Mouse (Mus musculus): ENCODE data around the gene Gm17190. TPM values are rescaled to one million over a fixed set of nuclear protein-coding genes. Genes with fewer than 3 reads are reported as not detected.
"Not testable (repeated sequence)": the region's sequence is repeated elsewhere in the genome, so short reads cannot be mapped to it uniquely, and the experiment has no call there.

The Gm17190 gene
- polyA plus RNA-seq (2016; fragmentation: Nextera tagmentation; extraction: Ambion mirVana): not detected in 2 replicates

GRCm38 (mm10) chr13:96081754-96082153, at the start of gene Gm17190:
Gene Gm17190 (plus strand): TSS chr13:96082054.
- not testable (repeated sequence) for DNase-seq (ENCODE audit: low spot score); H3K4me1 ChIP-seq; H3K9me3 ChIP-seq (replicated peaks); H3K27me3 ChIP-seq (ENCODE audit: low read depth, poor library complexity, severe bottlenecking); H3K27ac ChIP-seq; H3K36me3 ChIP-seq; H3K4me3 ChIP-seq
- 87% methylated on average over 1 of the region's 1 CpGs for WGBS

GRCm38 (mm10) chr13:96039536-96039935, 42.3 kb upstream of the Gm17190 start:
- H3K36me3 ChIP-seq: no peaks in the 10 kb centered on the region
- WGBS: 89% methylated on average over 1 of the region's 1 CpGs
- no peak overlapping the region for H3K4me3 ChIP-seq

GRCm38 (mm10) chr13:96040275-96041042, 41.4 kb upstream of the Gm17190 start:
- 90% methylated on average over 11 of the region's 11 CpGs for WGBS

More at GRCm38 (mm10) chr13:96039536-96039935, 42.3 kb upstream of the Gm17190 start:
- H3K9me3 ChIP-seq (replicated peaks): no peaks in the 10 kb centered on the region
- H3K27ac ChIP-seq: no peak overlapping the region
- no peaks in the 10 kb centered on the region for H3K4me1 ChIP-seq
- no peaks in the 10 kb centered on the region for H3K27me3 ChIP-seq (ENCODE audit: low read depth, poor library complexity, severe bottlenecking)
- DNase-seq (ENCODE audit: low spot score): no peak

DNA sequence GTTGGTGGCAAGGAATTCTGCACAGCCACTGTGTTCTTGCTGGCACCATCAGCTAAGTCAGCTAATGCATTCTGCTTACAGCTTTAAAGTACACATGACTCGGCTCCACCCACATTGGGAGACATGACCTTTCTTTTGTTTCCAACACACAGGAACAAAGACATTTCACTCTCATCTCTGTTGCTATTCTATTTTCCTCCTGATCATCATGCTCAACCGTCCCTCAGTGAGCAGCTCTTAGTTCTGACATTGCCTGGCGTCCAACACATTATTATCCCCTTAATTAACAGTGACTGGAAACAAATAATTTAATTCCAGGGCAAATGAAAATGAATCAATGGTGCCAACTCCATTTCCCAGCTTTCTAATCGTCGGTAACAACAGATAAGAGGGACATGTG, 36.5 kb upstream of the Gm17190 start:
- Histone ChIP-seq H3K4me3 (no peak overlapping the region), H3K27me3 (ENCODE audit: low read depth, poor library complexity, severe bottlenecking) (no peaks in the 10 kb centered on the region), H3K9me3 (replicated peaks) (no peaks in the 10 kb centered on the region), H3K4me1 (no peaks in the 10 kb centered on the region), H3K27ac (no peak overlapping the region), H3K36me3 (no peaks in the 10 kb centered on the region)
- 79% methylated on average over 5 of the region's 5 CpGs for WGBS
- DNase-seq (ENCODE audit: low spot score): no peak

More at GRCm38 (mm10) chr13:96040275-96041042, 41.4 kb upstream of the Gm17190 start:
- no peaks in the 10 kb centered on the region for H3K27me3 ChIP-seq (ENCODE audit: low read depth, poor library complexity, severe bottlenecking)
- DNase-seq (ENCODE audit: low spot score): no peak
- H3K36me3 ChIP-seq: no peaks in the 10 kb centered on the region
- H3K4me1 ChIP-seq: no peaks in the 10 kb centered on the region
- H3K9me3 ChIP-seq (replicated peaks): no peaks in the 10 kb centered on the region
- no peak overlapping the region for H3K4me3 ChIP-seq
- no peak overlapping the region for H3K27ac ChIP-seq

DNA sequence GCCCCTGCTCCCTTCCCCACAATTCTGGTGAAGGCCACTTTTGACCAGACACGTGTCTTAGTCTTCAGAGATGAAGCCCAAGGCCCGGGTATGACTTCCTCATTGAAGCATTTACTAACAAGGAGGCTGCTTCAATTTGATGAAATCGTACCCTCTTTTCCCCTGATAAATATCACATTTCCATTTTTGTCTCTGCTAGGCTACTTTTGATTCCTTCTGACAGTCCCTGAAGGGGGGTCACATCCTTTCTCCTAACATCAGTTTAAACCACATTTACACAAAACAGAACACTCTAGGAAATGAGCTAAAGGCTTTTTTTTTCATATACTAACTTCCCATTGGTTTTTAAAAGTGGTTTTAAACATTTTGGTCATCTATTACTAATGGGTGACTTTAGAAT, 29.1 kb upstream of the Gm17190 start:
- Histone ChIP-seq H3K27me3 (ENCODE audit: low read depth, poor library complexity, severe bottlenecking) (no peaks in the 10 kb centered on the region), H3K9me3 (replicated peaks) (no peaks in the 10 kb centered on the region), H3K27ac (no peak overlapping the region), H3K4me1 (no peaks in the 10 kb centered on the region), H3K4me3 (no peak overlapping the region), H3K36me3 (no peaks in the 10 kb centered on the region)
- WGBS: 84% methylated on average over 3 of the region's 3 CpGs
- DNase-seq (ENCODE audit: low spot score): no peak

- Histone ChIP-seq H3K9me3 (replicated peaks) (no peaks in the 10 kb centered on the region), H3K27me3 (ENCODE audit: low read depth, poor library complexity, severe bottlenecking) (no peaks in the 10 kb centered on the region), H3K4me3 (no peak overlapping the region), H3K36me3 (no peaks in the 10 kb centered on the region), H3K4me1 (no peaks in the 10 kb centered on the region), H3K27ac (no peak overlapping the region)
- WGBS: 83% methylated on average over 8 of the region's 8 CpGs
- no peak for DNase-seq (ENCODE audit: low spot score)
Observed at GRCm38 (mm10) chr13:96073555-96073954, 8.3 kb upstream of the Gm17190 start.

- not testable (repeated sequence) for H3K36me3 ChIP-seq; DNase-seq (ENCODE audit: low spot score); H3K4me1 ChIP-seq; H3K27me3 ChIP-seq (ENCODE audit: low read depth, poor library complexity, severe bottlenecking); H3K27ac ChIP-seq; H3K4me3 ChIP-seq; H3K9me3 ChIP-seq (replicated peaks)
- WGBS: 87% methylated on average over 3 of the region's 3 CpGs
Observed at GRCm38 (mm10) chr13:96081276-96081675, 578 bp upstream of the Gm17190 start, which contains the start of gene Gm20075. Gene Gm20075 (minus strand): TSS chr13:96081376.

DNA sequence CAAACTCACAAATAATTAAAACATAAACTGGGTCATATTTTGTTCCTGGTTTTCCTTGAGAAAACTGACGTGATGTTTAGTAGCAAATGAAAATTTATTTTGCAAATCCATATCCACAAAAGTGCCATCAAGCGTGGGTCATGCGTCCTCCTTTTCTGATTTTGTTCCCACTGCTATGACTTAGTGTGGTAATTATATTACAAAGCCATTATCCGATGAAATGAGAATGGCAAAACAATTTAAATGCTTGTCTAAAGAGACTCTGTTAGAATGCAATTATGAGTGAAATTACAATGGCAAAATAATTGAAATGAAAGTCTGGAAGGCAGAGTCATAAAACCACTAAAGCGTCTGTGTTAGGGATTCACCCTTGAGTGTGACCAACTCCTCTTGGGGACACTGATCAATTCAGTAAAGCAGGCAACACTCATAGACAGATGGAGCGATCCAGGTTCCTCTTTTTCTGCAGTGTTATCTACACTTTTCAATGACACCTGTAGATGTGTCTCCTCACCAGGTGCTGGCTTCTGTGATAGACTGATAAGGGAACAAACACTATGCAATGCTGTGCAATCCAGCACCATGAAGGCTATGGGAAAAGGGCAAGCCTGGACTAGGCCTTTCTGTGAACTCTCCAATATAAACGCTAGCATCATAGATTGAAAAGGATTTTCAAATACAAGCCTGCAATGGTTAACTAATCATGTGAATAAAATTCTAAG, 3.9 kb downstream of the Gm17190 start:
- Histone ChIP-seq H3K4me1 (no peaks in the 10 kb centered on the region), H3K27me3 (ENCODE audit: low read depth, poor library complexity, severe bottlenecking) (no peaks in the 10 kb centered on the region), H3K4me3 (no peak overlapping the region), H3K27ac (no peak overlapping the region), H3K36me3 (no peaks in the 10 kb centered on the region), H3K9me3 (replicated peaks) (no peaks in the 10 kb centered on the region)
- WGBS: 91% methylated on average over 7 of the region's 7 CpGs
- DNase-seq (ENCODE audit: low spot score): no peak

DNA sequence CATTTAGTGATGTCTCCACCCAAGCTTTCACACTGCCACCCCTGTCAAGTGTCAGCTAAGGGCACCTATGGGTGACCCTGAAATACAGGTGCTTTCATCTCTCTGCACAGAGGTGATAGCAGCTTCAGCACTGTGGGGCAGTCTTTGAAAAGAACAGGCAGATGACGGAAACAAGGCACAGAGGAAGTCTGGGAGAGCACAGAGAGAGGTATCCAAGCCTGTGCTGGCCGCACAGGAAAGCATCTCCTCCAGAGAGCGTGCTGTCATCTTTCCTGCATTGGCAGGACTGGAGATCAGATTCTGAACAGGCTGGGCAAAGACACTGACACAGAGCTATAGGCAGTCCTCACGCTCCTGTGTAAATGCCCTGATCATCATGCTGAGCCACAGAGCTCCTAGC, 9.1 kb downstream of the Gm17190 start:
- Histone ChIP-seq H3K4me1 (no peaks in the 10 kb centered on the region), H3K36me3 (no peaks in the 10 kb centered on the region), H3K9me3 (replicated peaks) (no peaks in the 10 kb centered on the region), H3K4me3 (no peak overlapping the region), H3K27ac (no peak overlapping the region), H3K27me3 (ENCODE audit: low read depth, poor library complexity, severe bottlenecking) (no peaks in the 10 kb centered on the region)
- no peak for DNase-seq (ENCODE audit: low spot score)
- 87% methylated on average over 4 of the region's 4 CpGs for WGBS

GRCm38 (mm10) chr13:96106367-96106766, 24.5 kb downstream of the Gm17190 start:
- DNase-seq (ENCODE audit: low spot score): no peak
- Histone ChIP-seq H3K9me3 (replicated peaks) (no peaks in the 10 kb centered on the region), H3K27ac (no peak overlapping the region), H3K4me1 (no peaks in the 10 kb centered on the region), H3K27me3 (ENCODE audit: low read depth, poor library complexity, severe bottlenecking) (no peaks in the 10 kb centered on the region), H3K36me3 (no peaks in the 10 kb centered on the region), H3K4me3 (no peak overlapping the region)
- WGBS: 81% methylated on average over 4 of the region's 4 CpGs

DNA sequence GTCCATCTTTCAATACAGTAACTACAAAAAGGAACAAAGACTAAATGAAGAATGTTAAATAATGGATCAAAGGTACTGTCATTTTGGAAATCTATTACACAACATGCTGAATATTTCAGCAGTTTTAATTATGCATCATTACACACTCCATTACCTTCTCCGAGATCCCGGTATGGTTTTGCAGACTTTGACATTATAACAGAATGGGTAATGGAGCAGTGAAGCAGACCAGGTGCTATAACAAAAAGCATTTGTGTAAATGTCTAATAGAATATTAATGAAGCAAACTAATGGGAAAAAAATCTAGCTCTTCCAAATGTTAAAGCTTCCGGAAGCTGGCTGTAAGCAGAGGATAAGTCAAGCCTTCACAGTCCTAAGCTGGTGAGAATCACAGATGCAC, 28.9 kb downstream of the Gm17190 start:
- no peaks in the 10 kb centered on the region for H3K4me1 ChIP-seq
- no peak for DNase-seq (ENCODE audit: low spot score)
- no peaks in the 10 kb centered on the region for H3K36me3 ChIP-seq
- no peak overlapping the region for H3K4me3 ChIP-seq
- no peak overlapping the region for H3K27ac ChIP-seq
- WGBS: 92% methylated on average over 3 of the region's 3 CpGs
- H3K9me3 ChIP-seq (replicated peaks): no peaks in the 10 kb centered on the region
- no peaks in the 10 kb centered on the region for H3K27me3 ChIP-seq (ENCODE audit: low read depth, poor library complexity, severe bottlenecking)

DNA sequence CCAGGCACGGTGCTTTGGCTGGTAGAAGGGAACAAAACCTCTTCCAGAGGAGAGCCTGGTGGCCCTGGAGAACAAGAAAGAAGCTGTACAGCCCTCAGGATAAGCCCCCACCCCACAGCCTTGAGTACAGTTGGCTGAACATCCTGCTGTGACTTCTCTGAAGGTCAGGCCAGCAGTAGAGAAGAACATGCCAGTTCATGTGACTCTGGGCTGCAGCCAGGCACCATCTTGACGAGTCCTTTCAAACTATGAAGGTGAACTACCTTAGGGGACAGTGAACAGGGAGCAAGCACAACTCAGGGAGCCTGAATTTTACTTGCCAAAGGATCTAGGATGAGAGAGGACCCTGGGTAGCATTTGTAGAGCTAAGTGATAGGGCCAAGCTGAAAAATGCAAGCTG, 30.9 kb downstream of the Gm17190 start:
- Histone ChIP-seq H3K4me1 (no peaks in the 10 kb centered on the region), H3K4me3 (no peak overlapping the region), H3K36me3 (no peaks in the 10 kb centered on the region), H3K27ac (no peak overlapping the region), H3K27me3 (ENCODE audit: low read depth, poor library complexity, severe bottlenecking) (no peaks in the 10 kb centered on the region), H3K9me3 (replicated peaks) (no peaks in the 10 kb centered on the region)
- DNase-seq (ENCODE audit: low spot score): no peak
- WGBS: 79% methylated on average over 2 of the region's 2 CpGs

DNA sequence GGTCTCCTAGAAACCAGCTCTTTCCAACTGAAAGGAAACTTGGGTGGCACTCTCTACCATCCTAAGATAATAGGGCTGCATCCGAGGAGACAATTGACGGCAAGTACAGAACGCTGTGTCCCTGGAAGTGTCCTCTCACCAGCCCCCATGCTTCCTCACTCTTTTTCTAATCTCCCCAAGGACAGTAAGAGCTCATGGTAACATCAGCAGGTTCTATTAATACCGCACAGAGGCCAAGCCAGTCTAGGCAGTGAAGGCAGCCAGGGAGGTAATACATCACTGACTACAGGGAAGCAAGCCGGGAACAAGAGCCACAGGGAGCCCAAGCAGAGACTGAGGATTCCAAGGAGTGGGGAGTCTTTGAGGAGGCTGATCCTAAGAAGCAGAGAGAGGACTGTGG, 43.2 kb downstream of the Gm17190 start:
- 75% methylated on average over 5 of the region's 5 CpGs for WGBS
- H3K4me3 ChIP-seq: no peak overlapping the region
- H3K27ac ChIP-seq: no peak overlapping the region
- no peak for DNase-seq (ENCODE audit: low spot score)
- no peaks in the 10 kb centered on the region for H3K9me3 ChIP-seq (replicated peaks)
- no peaks in the 10 kb centered on the region for H3K4me1 ChIP-seq
- peaks cover 33% of the 10 kb centered on the region for H3K27me3 ChIP-seq (ENCODE audit: low read depth, poor library complexity, severe bottlenecking)
- H3K36me3 ChIP-seq: no peaks in the 10 kb centered on the region
